Mouse (Mus musculus) heart, adult 2 months (tissue): ENCODE results near the gene Trpm3.

Source experiments
- CTCF ChIP-seq: fragments of 200-600 bp; IDR thresholded peaks from 2 replicates; pipeline ENCODE4 v1.8.1; 2022; ENCODE audit warnings: antibody characterized with exemption, mild to moderate bottlenecking, moderate library complexity
- EP300 ChIP-seq: fragments of 200-500 bp; IDR thresholded peaks from 2 replicates; pipeline ENCODE4 v1.6.1; 2011; ENCODE audit warnings: low read depth, low read length, control low read depth; ENCODE audit not compliant: insufficient read depth

DNA sequence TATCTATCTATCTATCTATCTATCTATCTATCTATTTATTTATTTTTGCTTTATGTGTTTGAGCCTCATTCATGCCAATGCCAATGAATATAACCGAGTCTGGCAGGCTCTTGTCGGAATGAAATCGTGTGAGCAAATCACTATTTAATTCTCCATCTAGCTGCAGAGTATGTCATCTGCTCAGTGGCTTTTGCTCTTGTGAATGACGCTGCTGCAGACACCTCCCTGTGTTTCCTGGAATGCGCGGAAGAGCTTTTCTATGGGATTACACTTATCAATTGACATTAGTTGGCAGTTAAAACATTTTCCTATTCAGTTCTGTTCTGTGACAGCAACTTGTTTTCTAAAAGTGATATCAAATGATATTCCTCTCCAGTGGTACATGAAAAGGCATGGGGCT, 153.8 kb downstream of the Trpm3 start:
- TF ChIP-seq EP300: no peak
- TF ChIP-seq CTCF: no peak
